Mouse (Mus musculus) myocyte (in vitro differentiated cells): ENCODE measurements around the gene Cldnd2. TPM values are rescaled to one million over a fixed set of nuclear protein-coding genes. Genes with fewer than 3 reads are reported as not detected.

Experiments
- H3K27me3 ChIP-seq: one replicate; pipeline ENCODE4 v1.6.1; 2011; ENCODE audit not compliant: control insufficient read depth, insufficient read depth, insufficient read length
- H3K36me3 ChIP-seq: one replicate; pipeline ENCODE4 v1.6.1; 2011; ENCODE audit not compliant: control insufficient read depth, insufficient read depth
- H3K4me2 ChIP-seq: one replicate; pipeline ENCODE4 v1.6.1; 2011; ENCODE audit warnings: low read depth, control low read depth
- H3K4me3 ChIP-seq: one replicate; pipeline ENCODE4 v1.5.1; 2011; ENCODE audit warnings: mild to moderate bottlenecking, control low read depth, moderate library complexity
- H3K79me2 ChIP-seq: one replicate; pipeline ENCODE4 v1.6.1; 2011; ENCODE audit not compliant: control insufficient read depth, insufficient read depth
- H3ac ChIP-seq: one replicate; pipeline ENCODE4 v1.6.1; 2011; ENCODE audit not compliant: control insufficient read depth, insufficient read length
- CEBPB ChIP-seq: IDR thresholded peaks from 2 replicates; pipeline ENCODE4 v1.6.1; 2011; ENCODE audit warnings: mild to moderate bottlenecking, moderate library complexity; ENCODE audit not compliant: poor library complexity, insufficient read depth, severe bottlenecking
- E2F4 ChIP-seq: IDR thresholded peaks from one replicate; pipeline ENCODE4 v1.6.1; 2011; ENCODE audit warnings: mild to moderate bottlenecking, control low read depth, moderate library complexity; ENCODE audit not compliant: insufficient read depth
- MAX ChIP-seq: IDR thresholded peaks from one replicate; pipeline ENCODE4 v1.6.1; 2011; ENCODE audit warnings: low read depth, mild to moderate bottlenecking, control low read depth
- MYOD1 ChIP-seq, 3 experiments: IDR thresholded peaks; one replicate each; pipeline ENCODE4 v1.6.1; 2011; ENCODE audit warnings: control low read depth in 2 of 3, low read depth in 2 of 3, mild to moderate bottlenecking in 2 of 3, moderate library complexity in 1 of 3; ENCODE audit not compliant: insufficient read length in 2 of 3, control insufficient read depth in 1 of 3
- MYOG ChIP-seq, 3 experiments: IDR thresholded peaks; one replicate each; pipeline ENCODE4 v1.6.1; 2011; ENCODE audit warnings: control low read depth in 2 of 3, low read depth in 2 of 3, mild to moderate bottlenecking in 2 of 3; ENCODE audit not compliant: insufficient read length in 2 of 3, control insufficient read depth in 1 of 3, insufficient read depth in 1 of 3
- POLR2A ChIP-seq: IDR thresholded peaks from one replicate; pipeline ENCODE4 v1.6.1; 2011; ENCODE audit warnings: low read depth, mild to moderate bottlenecking, control low read depth, moderate library complexity; ENCODE audit not compliant: insufficient read length
- POLR2AphosphoS2 ChIP-seq: IDR thresholded peaks from one replicate; pipeline ENCODE4 v1.6.1; 2011; ENCODE audit warnings: low read depth, control low read depth; ENCODE audit not compliant: insufficient read length
- REST ChIP-seq: IDR thresholded peaks from one replicate; pipeline ENCODE4 v1.6.1; 2011; ENCODE audit warnings: mild to moderate bottlenecking, control low read depth, moderate library complexity; ENCODE audit not compliant: insufficient read depth, insufficient read length
- SRF ChIP-seq: IDR thresholded peaks from one replicate; pipeline ENCODE4 v1.6.1; 2011; ENCODE audit warnings: low read depth; ENCODE audit not compliant: control insufficient read depth, insufficient read length
- TCF12 ChIP-seq: IDR thresholded peaks from one replicate; pipeline ENCODE4 v1.6.1; 2011; ENCODE audit warnings: mild to moderate bottlenecking, control low read depth; ENCODE audit not compliant: poor library complexity, insufficient read depth, severe bottlenecking
- TCF3 ChIP-seq: IDR thresholded peaks from one replicate; pipeline ENCODE4 v1.6.1; 2011; ENCODE audit warnings: low read depth, control low read depth; ENCODE audit not compliant: insufficient read length
- USF1 ChIP-seq: IDR thresholded peaks from one replicate; pipeline ENCODE4 v1.6.1; 2011; ENCODE audit warnings: low read depth, mild to moderate bottlenecking, control low read depth, moderate library complexity
- polyA plus RNA-seq: library from polyadenylated mRNA; unstranded; fragments of >200 nt; fragmentation: generic; extraction: Trizol; gene quantifications from one replicate; pipeline ENCODE4 v1.2.1, GENCODE M21; 2012; ENCODE audit warnings: missing spikeins

Cldnd2 gene
- polyA plus RNA-seq, 1 experiment = not detected

DNA sequence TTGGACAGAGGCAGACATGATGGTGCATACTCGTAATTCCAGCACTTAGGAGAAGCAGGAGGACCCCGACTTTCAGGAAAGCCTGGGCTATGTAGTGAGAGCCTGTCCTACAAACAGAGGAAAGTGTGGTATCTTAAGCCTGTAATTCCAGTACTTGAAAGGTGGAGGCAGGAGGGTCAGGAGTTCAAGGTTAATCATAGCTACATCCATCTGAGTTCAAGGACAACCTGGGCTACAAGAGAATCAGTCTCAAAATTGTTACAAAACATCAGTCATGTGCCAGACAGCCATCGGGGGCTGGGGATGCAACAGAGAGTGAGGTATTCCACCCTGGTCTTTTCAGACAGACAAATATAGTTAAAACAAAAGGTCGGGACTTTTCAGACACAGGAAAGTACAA is 7.7 kb upstream of the Cldnd2 start:
- Histone ChIP-seq H3K79me2 (no peaks in the 10 kb centered on the region), H3ac (no peak overlapping the region), H3K36me3 (no peaks in the 10 kb centered on the region), H3K27me3 (no peaks in the 10 kb centered on the region), H3K4me2 (no peak overlapping the region), H3K4me3 (no peak overlapping the region)
- TF ChIP-seq REST = no peak
- no peak for TF ChIP-seq CEBPB
- no peak for TF ChIP-seq USF1

DNA sequence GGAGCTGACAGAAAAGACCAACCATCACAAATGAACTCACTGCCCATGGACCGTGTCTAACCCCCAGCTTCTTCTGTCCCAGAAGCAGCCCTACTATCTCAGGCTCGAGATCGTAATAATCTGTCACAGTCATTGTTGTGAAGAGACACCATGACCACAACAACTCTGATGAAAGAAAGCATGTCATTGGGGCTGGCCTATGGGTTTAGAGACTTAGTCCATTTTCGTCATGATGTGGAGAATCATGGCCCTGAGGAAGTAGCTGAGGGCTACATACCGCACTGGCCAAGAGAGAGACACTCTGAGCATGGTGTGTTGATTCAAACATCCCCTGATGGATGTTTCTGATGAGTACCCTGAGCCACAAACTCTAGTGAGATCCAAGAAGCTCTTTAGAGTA is 5.9 kb upstream of the Cldnd2 start:
- Histone ChIP-seq H3ac (no peak overlapping the region), H3K79me2 (no peaks in the 10 kb centered on the region)
- TF ChIP-seq E2F4 = no peak
- no peak for TF ChIP-seq MAX
- no peak for TF ChIP-seq TCF12
- no peak for TF ChIP-seq REST
- no peak for TF ChIP-seq POLR2AphosphoS2
- no peak for TF ChIP-seq TCF3
- no peak for TF ChIP-seq POLR2A
- no peak for TF ChIP-seq SRF
- no peak for TF ChIP-seq MYOG (IDR thresholded peaks at IDR 0.05; ENCODE audit: control insufficient read depth in 1 of 3, insufficient read depth in 1 of 3, insufficient read length in 2 of 3, low read depth in 2 of 3)
- no peak for TF ChIP-seq USF1
- no peak for TF ChIP-seq CEBPB
- TF ChIP-seq MYOD1 (IDR thresholded peaks at IDR 0.05; ENCODE audit: control insufficient read depth in 1 of 3, insufficient read length in 2 of 3, low read depth in 2 of 3) = no peak

DNA sequence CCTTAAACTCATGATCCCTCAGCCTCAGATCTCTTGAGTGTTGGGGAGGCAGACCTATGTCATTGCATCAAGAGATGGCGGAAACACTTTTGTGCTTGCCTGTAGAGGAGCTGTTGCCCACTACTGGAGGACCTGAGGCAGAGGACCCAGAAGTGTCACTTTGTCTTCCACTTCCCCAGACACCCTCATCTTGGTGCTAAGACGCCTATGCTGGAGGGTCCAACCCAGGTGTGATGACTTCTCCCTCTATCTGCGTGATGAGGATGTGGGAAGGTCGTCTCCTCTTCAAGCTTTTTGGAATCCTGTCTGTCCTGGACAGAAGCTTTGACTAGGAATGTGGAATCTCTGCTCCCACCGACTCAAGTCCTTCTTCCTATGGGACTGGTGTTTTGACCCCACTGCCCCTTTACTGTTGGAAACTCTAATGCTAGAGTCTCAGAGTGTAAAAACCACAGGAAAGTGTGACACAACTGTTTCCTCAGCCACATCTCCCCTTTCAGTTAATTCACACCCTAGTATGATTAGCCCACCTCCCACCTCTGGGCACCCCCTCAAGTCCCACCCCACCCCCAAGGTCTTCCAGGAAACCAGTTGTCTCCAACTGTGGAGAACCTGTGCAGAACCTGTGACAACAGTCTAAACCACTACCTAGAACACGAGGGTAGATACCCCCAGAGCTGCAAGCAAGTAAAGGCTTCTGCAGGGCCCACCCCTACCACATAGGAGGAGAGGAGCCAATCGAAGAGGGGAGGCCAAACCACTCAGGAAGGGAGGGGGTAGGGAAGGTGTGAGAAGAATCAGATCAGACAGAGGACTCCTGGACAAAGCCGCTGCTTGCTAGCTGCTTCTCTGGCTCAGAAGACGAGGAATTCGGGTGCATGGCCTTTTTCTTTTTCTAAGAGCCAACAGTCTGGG is 4.0 kb upstream of the Cldnd2 start, which contains the start of gene Nkg7:
TSS of gene Nkg7 (plus strand) at position 733 of the 915 bp plus-strand sequence.
- H3K27me3 ChIP-seq = no peaks in the 10 kb centered on the region
- H3K4me2 ChIP-seq = no peak within 1 kb of the TSS
- no peaks in the 10 kb centered on the region for H3K36me3 ChIP-seq
- H3ac ChIP-seq = no peak within 1 kb of the TSS
- H3K79me2 ChIP-seq = no peaks in the 10 kb centered on the region
- no peak for TF ChIP-seq TCF12
- no peak for TF ChIP-seq E2F4
- no peak for TF ChIP-seq MAX
- TF ChIP-seq POLR2AphosphoS2 = no peak
- no peak for TF ChIP-seq MYOG (IDR thresholded peaks at IDR 0.05; ENCODE audit: control insufficient read depth in 1 of 3, insufficient read depth in 1 of 3, insufficient read length in 2 of 3, low read depth in 2 of 3)
- no peak for TF ChIP-seq USF1
- no peak for TF ChIP-seq SRF
- TF ChIP-seq REST = no peak
- no peak for TF ChIP-seq CEBPB
- TF ChIP-seq MYOD1 (IDR thresholded peaks at IDR 0.05; ENCODE audit: control insufficient read depth in 1 of 3, insufficient read length in 2 of 3, low read depth in 2 of 3) = no peak
- no peak for TF ChIP-seq POLR2A
- TF ChIP-seq TCF3 = no peak
- no peak within 1 kb of the TSS for H3K4me3 ChIP-seq

More for the DNA sequence above, 5.9 kb upstream of the Cldnd2 start:
- no peak overlapping the region for H3K4me3 ChIP-seq
- no peaks in the 10 kb centered on the region for H3K36me3 ChIP-seq
- H3K4me2 ChIP-seq = no peak overlapping the region
- H3K27me3 ChIP-seq = no peaks in the 10 kb centered on the region

- no peak overlapping the region for H3K4me3 ChIP-seq
- H3ac ChIP-seq = no peak overlapping the region
- no peak overlapping the region for H3K4me2 ChIP-seq
- H3K36me3 ChIP-seq = no peaks in the 10 kb centered on the region
- H3K27me3 ChIP-seq = no peaks in the 10 kb centered on the region
- no peak for TF ChIP-seq TCF3
- no peak for TF ChIP-seq TCF12
- H3K79me2 ChIP-seq = no peaks in the 10 kb centered on the region
These were observed 2.0 kb upstream of the Cldnd2 start for GRCm38 (mm10) chr7:43438611-43439010.

DNA sequence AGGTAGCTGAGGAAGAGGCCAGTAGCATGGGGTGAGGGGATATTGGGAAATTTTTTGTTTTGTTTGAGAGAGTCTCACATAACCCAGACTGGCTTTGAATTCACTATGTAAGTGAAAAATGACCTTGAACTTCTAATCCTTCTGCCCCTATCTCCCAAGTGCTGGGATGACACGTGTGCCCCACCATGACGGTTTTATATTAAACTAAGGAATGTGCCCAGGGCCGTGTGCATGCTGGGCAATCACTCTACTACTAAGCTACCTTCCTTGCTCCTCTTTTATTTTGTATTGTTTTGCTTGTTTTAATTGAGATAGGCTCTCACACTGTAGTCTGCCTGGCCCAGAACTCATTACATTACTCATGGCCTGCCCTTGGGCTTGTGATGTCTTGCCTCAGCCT is 489 bp downstream of the Cldnd2 start:
- no peak overlapping the region for H3K4me2 ChIP-seq

More for the DNA sequence above, 489 bp downstream of the Cldnd2 start:
- H3ac ChIP-seq = no peak overlapping the region
- H3K79me2 ChIP-seq = peaks cover 11% of the 10 kb centered on the region
- no peaks in the 10 kb centered on the region for H3K36me3 ChIP-seq
- TF ChIP-seq TCF12 (no peak), MYOD1 (IDR thresholded peaks at IDR 0.05; ENCODE audit: control insufficient read depth in 1 of 3, insufficient read length in 2 of 3, low read depth in 2 of 3) (no peak), REST (no peak), CEBPB (no peak), E2F4 (no peak), TCF3 (no peak), POLR2AphosphoS2 (no peak)
- H3K4me3 ChIP-seq = no peak overlapping the region
- H3K27me3 ChIP-seq = no peaks in the 10 kb centered on the region
